Mouse (Mus musculus) neural tube, embryonic 12.5 days (tissue): Measurements from ENCODE around the gene Dop1a. TPM values are rescaled to one million over a fixed set of nuclear protein-coding genes. Genes with fewer than 3 reads are reported as not detected.

Experiments
- ATAC-seq: fragments of 200-750 bp; cut with Nextera tagmentation; 2 replicates; pipeline ENCODE4 v1.8.0; 2017; ENCODE audit warnings: low read depth, mild to moderate bottlenecking, moderate TSS enrichment, moderate library complexity; ENCODE audit not compliant: low FRiP score
- H3K27ac ChIP-seq: fragments of 300-500 bp; sonication (generic); 2 replicates; pipeline ENCODE4 v1.5.1; 2016
- H3K27me3 ChIP-seq: fragments of 300-500 bp; sonication (generic); replicated peaks from 2 replicates; pipeline ENCODE4 v1.6.1; 2016; ENCODE audit warnings: mild to moderate bottlenecking
- H3K36me3 ChIP-seq: fragments of 300-500 bp; sonication (generic); 2 replicates; pipeline ENCODE4 v1.6.1; 2016; ENCODE audit warnings: mild to moderate bottlenecking
- H3K4me1 ChIP-seq: fragments of 300-500 bp; sonication (generic); 2 replicates; pipeline ENCODE4 v1.6.1; 2016
- H3K4me2 ChIP-seq: fragments of 300-500 bp; sonication (generic); replicated peaks from 2 replicates; pipeline ENCODE4 v1.6.1; 2016; ENCODE audit warnings: mild to moderate bottlenecking
- H3K4me3 ChIP-seq: fragments of 300-500 bp; sonication (generic); 2 replicates; pipeline ENCODE4 v1.5.1; 2016
- H3K9ac ChIP-seq: fragments of 300-500 bp; sonication (generic); 2 replicates; pipeline ENCODE4 v1.6.1; 2016; ENCODE audit warnings: mild to moderate bottlenecking
- H3K9me3 ChIP-seq: fragments of 300-500 bp; sonication (generic); 2 replicates; pipeline ENCODE4 v1.6.1; 2016; ENCODE audit warnings: mild to moderate bottlenecking
- WGBS: fragments of 180-500 bp; shearing (Covaris S2); methylation state at CpG from one replicate; pipeline ENCODE4 v1.1.7; 2016; 5-methylcytosine and 5-hydroxymethylcytosine counted together
- polyA plus RNA-seq: library from polyadenylated mRNA; unstranded; fragments of >200 nt; fragmentation: Nextera tagmentation; extraction: Ambion mirVana; gene quantifications from 2 replicates; pipeline ENCODE4 v1.2.1, GENCODE M21; 2016

Gene Dop1a
- polyA plus RNA-seq, 1 experiment from 2014 or later = 22.8 TPM

DNA sequence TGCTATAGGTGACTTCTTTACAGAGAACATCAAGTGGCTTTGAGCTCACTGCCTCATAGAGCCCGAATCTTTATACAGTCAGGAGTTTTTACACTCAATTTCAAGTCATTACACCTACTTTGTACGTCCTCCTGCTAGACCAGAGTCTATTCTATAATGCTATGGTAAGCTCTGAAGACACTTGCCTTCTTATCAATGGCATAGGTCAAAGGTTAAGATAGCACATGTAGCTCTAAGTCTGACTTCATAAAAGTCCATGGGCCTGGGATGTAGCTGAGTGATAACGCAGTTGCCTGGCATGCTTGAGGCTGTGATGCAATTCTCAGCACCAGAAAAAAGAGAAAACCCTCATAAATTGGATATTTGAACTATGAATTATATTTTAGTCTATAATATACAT is 47.4 kb downstream of the Dop1a start:
- H3K4me2 ChIP-seq = no peak overlapping the region
- H3K4me3 ChIP-seq = no peak overlapping the region
- no peak for ATAC-seq
- H3K4me1 ChIP-seq = no peaks in the 10 kb centered on the region
- no peaks in the 10 kb centered on the region for H3K9me3 ChIP-seq
- no peak overlapping the region for H3K27ac ChIP-seq
- H3K9ac ChIP-seq = no peak overlapping the region
- peaks cover 31% of the 10 kb centered on the region for H3K36me3 ChIP-seq
- WGBS = 88% methylated on average over 3 of the region's 3 CpGs
- no peaks in the 10 kb centered on the region for H3K27me3 ChIP-seq

- Histone ChIP-seq H3K4me3 (no peak overlapping the region), H3K9me3 (no peaks in the 10 kb centered on the region), H3K27me3 (no peaks in the 10 kb centered on the region), H3K9ac (no peak overlapping the region), H3K4me1 (no peaks in the 10 kb centered on the region), H3K27ac (no peak overlapping the region), H3K36me3 (peaks cover 32% of the 10 kb centered on the region), H3K4me2 (no peak overlapping the region)
- no peak for ATAC-seq
- WGBS = 97% methylated on average over 4 of the region's 4 CpGs
Measured at GRCm38 (mm10) chr9:86514798-86515197, 47.8 kb downstream of the Dop1a start.

DNA sequence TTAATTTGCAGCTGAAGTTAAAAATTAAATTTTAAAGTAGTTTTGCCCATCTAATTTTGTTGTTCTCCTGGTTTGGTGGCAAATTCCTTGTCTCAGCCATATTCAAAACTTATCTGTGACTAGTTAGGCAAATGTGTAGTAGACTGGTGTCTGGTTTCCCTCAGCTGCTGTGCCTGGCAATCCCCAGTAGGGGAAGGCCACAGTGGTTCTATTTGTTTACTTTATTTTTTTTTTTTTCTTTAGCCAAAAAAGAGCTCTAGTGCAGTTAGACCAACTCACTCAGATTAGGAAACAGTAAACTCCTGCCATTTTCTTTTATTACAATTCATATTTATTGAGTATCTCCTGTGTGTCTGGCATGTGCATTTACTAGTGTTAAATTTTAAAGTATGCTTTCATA is 55.4 kb downstream of the Dop1a start:
- Histone ChIP-seq H3K9ac (no peak overlapping the region), H3K4me3 (no peak overlapping the region), H3K4me2 (no peak overlapping the region), H3K9me3 (no peaks in the 10 kb centered on the region), H3K27ac (no peak overlapping the region), H3K4me1 (no peaks in the 10 kb centered on the region), H3K36me3 (peaks cover 30% of the 10 kb centered on the region), H3K27me3 (no peaks in the 10 kb centered on the region)
- no peak for ATAC-seq

DNA sequence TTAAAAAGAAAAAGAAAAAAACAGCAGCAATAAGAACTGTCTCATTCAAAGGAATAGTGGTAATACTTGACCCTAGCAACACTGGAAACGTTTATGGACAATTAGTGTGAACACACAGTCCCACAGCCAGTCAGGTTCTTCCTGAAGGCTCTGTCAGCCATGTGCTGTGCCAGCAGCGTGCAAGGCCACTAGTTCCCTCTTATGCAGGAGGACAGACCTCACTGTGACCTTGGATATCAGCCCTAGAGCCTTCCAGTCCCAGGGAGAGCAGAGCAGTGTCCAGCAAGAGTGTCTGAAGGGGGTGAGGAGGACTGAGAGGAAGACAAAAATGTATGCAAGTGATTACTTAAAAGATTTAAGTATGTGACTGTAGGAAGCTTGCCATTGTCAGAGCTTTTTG is 58.6 kb downstream of the Dop1a start:
- peaks cover 22% of the 10 kb centered on the region for H3K36me3 ChIP-seq
- 59% methylated on average over 2 of the region's 2 CpGs for WGBS
- H3K4me3 ChIP-seq = no peak overlapping the region
- no peak for ATAC-seq
- no peaks in the 10 kb centered on the region for H3K9me3 ChIP-seq
- no peaks in the 10 kb centered on the region for H3K4me1 ChIP-seq
- no peak overlapping the region for H3K4me2 ChIP-seq
- H3K9ac ChIP-seq = no peak overlapping the region
- no peak overlapping the region for H3K27ac ChIP-seq
- no peaks in the 10 kb centered on the region for H3K27me3 ChIP-seq

DNA sequence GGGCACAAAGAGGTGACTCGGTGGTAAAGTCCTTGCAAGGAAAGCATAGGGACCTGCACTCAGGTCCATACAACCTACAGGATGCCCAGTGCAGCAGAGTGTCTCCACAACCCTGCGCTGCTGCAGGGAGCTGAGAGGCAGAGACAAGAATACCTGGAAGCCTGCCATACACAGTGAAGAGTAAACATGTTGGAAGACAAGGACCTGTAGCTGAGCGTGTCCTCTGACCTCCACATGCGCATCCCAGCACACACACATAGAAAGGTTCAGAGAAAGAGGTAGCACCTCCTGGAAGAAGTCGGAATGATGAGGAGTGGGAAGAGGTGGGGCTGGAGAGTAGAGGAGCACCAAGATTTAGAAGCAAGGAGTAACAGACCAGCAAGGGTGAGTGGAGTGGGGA is 67.1 kb downstream of the Dop1a start:
- no peaks in the 10 kb centered on the region for H3K9me3 ChIP-seq
- peaks cover 15% of the 10 kb centered on the region for H3K36me3 ChIP-seq
- H3K27ac ChIP-seq = no peak overlapping the region
- no peaks in the 10 kb centered on the region for H3K4me1 ChIP-seq
- no peak overlapping the region for H3K9ac ChIP-seq
- H3K4me2 ChIP-seq = no peak overlapping the region
- no peaks in the 10 kb centered on the region for H3K27me3 ChIP-seq
- 86% methylated on average over 5 of the region's 5 CpGs for WGBS
- no peak overlapping the region for H3K4me3 ChIP-seq
- ATAC-seq = no peak

GRCm38 (mm10) chr9:86543451-86543850 is 76.5 kb downstream of the Dop1a start:
- Histone ChIP-seq H3K27ac (no peak overlapping the region), H3K4me1 (no peaks in the 10 kb centered on the region), H3K4me2 (no peak overlapping the region), H3K36me3 (peaks cover 36% of the 10 kb centered on the region; the same call in 1 of the 2 replicates), H3K9ac (no peak overlapping the region), H3K27me3 (no peaks in the 10 kb centered on the region), H3K4me3 (no peak overlapping the region), H3K9me3 (no peaks in the 10 kb centered on the region)
- ATAC-seq = no peak
- WGBS = 88% methylated on average over 3 of the region's 3 CpGs

DNA sequence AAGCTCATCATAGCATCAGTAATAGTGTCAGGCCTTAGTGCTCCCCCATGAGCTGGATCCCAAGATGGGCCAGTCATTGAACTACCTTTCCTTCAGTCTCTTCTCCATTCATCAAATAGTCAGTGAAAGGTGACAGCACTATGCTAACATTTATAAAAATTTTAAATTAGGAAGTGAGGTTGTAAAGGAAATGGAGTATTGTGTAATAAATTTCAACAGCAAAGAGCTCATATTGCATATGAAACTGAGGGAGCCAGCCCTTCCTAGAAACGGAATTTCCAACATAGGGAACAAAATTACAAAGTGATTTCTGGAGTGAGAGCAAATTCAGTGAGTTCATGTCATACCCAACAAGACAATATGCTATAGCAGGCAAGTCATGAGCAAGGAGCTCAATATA is 77.6 kb downstream of the Dop1a start:
- H3K4me2 ChIP-seq = no peak overlapping the region
- peaks cover 45% of the 10 kb centered on the region for H3K36me3 ChIP-seq
- ATAC-seq = no peak

DNA sequence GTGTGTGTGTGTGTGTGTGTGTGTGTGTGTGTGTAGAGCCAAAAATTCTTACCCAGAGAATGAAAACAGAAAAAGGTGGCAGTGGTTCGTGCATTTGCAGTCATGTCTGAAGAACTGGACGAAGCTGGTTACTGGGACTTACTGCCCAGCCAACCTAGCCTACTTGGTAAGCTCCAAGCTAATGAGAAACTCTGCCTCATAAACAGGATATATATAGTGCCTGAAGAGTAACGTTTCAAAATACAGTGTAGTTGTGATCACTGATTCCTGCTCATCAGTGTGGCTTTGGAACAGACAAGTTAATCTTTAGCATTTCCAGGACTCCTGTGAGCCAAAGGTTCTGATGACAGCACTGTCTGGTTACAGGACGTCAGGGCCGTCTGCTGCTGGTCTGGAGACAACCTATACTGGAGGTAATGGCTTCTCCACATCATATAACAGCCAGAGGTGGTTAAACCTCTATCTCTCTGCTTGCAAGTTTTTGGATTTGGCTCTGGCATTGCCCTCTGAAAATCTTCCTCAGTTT is 82.7 kb downstream of the Dop1a start:
- WGBS = 90% methylated on average over 5 of the region's 5 CpGs
- Histone ChIP-seq H3K4me2 (no peak overlapping the region), H3K4me1 (no peaks in the 10 kb centered on the region), H3K27me3 (no peaks in the 10 kb centered on the region), H3K27ac (no peak overlapping the region), H3K9ac (no peak overlapping the region), H3K36me3 (peaks cover 46% of the 10 kb centered on the region), H3K9me3 (no peaks in the 10 kb centered on the region), H3K4me3 (no peak overlapping the region)
- no peak for ATAC-seq

More for the DNA sequence above, 77.6 kb downstream of the Dop1a start:
- no peak overlapping the region for H3K4me3 ChIP-seq
- no peaks in the 10 kb centered on the region for H3K27me3 ChIP-seq
- H3K4me1 ChIP-seq = no peaks in the 10 kb centered on the region
- no peak overlapping the region for H3K27ac ChIP-seq
- H3K9me3 ChIP-seq = no peaks in the 10 kb centered on the region
- no peak overlapping the region for H3K9ac ChIP-seq
- WGBS = 84% methylated on average over 1 of the region's 1 CpGs

DNA sequence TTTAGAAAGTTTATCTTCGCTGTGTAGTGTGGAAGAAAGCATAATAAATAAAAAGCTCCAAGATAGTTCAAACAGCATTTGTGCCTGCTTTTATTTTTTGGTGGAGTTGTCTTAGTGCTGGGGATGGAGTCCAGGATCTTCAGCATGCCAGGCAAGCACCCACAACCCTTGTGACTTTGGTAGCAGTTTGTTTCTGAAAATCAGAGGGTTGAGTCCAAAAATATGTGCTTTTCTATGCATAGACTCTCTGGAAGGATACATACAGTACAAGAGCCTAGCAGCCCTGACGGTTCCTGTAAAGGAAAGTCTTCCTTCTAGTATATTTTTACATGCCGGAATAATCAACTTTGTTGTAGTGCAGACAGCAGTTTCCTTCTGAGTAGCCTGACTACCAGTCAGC is 83.8 kb downstream of the Dop1a start:
- Histone ChIP-seq H3K36me3 (peaks cover 51% of the 10 kb centered on the region), H3K27ac (no peak overlapping the region), H3K9ac (no peak overlapping the region), H3K9me3 (no peaks in the 10 kb centered on the region), H3K27me3 (no peaks in the 10 kb centered on the region), H3K4me3 (no peak overlapping the region), H3K4me1 (no peaks in the 10 kb centered on the region), H3K4me2 (no peak overlapping the region)
- WGBS = 91% methylated on average over 3 of the region's 3 CpGs
- no peak for ATAC-seq

- no peaks in the 10 kb centered on the region for H3K9me3 ChIP-seq
- no peak overlapping the region for H3K27ac ChIP-seq
- no peaks in the 10 kb centered on the region for H3K27me3 ChIP-seq
- no peak overlapping the region for H3K4me2 ChIP-seq
- H3K36me3 ChIP-seq = peaks cover 67% of the 10 kb centered on the region
- H3K4me3 ChIP-seq = no peak overlapping the region
- no peaks in the 10 kb centered on the region for H3K4me1 ChIP-seq
- no peak overlapping the region for H3K9ac ChIP-seq
- WGBS = 94% methylated on average over 9 of the region's 9 CpGs
- no peak for ATAC-seq
Measured at GRCm38 (mm10) chr9:86553886-86554285, 86.9 kb downstream of the Dop1a start.

DNA sequence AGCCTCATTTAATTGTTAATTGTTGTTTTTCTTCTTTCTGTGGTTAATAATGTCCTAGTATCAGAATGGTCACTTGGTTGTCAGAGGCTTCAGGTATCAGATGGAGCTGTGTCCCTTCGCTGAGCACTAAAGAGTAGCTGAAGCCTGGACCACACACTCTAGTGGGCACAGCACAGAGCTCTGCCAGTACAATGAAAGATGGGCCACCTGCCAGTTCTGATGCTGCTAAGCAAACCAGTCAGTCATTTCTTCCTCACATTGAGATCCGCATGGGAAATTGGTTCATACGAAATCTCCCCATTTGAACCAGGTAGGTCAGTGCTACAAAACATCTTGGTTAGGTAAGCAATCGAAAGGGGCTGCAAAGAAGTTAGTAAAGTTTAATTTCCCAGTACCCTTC is 87.7 kb downstream of the Dop1a start:
- no peak overlapping the region for H3K27ac ChIP-seq
- no peaks in the 10 kb centered on the region for H3K9me3 ChIP-seq
- no peaks in the 10 kb centered on the region for H3K4me1 ChIP-seq
- H3K27me3 ChIP-seq = no peaks in the 10 kb centered on the region
- no peak overlapping the region for H3K4me3 ChIP-seq
- 91% methylated on average over 4 of the region's 4 CpGs for WGBS
- peaks cover 69% of the 10 kb centered on the region for H3K36me3 ChIP-seq
- ATAC-seq = no peak
- no peak overlapping the region for H3K9ac ChIP-seq
- no peak overlapping the region for H3K4me2 ChIP-seq

DNA sequence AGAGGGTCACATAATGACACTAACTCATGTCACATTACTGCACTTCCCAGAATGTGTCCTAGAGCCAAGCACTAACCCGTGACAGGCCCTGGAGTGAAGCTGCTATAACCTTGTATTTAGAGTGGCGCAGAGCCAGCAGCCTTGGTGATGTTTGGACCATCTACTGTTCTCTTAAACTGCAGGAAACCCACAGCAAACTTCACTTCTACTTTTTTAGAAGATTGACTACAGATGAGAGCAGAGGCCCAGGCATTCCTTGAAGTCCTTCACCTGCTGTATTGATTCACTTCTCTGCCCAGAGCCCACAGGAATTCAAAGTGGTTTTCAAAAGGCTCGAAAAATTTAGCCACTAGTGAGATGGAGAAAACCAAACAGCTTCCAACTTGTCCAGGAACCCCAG is 93.6 kb downstream of the Dop1a start:
- H3K4me2 ChIP-seq = no peak overlapping the region
- no peak overlapping the region for H3K27ac ChIP-seq
- no peak overlapping the region for H3K4me3 ChIP-seq
- H3K27me3 ChIP-seq = no peaks in the 10 kb centered on the region
- 89% methylated on average over 3 of the region's 3 CpGs for WGBS
- H3K9ac ChIP-seq = no peak overlapping the region
- no peaks in the 10 kb centered on the region for H3K4me1 ChIP-seq
- ATAC-seq = no peak
- H3K36me3 ChIP-seq = peaks cover 78% of the 10 kb centered on the region
- no peaks in the 10 kb centered on the region for H3K9me3 ChIP-seq

DNA sequence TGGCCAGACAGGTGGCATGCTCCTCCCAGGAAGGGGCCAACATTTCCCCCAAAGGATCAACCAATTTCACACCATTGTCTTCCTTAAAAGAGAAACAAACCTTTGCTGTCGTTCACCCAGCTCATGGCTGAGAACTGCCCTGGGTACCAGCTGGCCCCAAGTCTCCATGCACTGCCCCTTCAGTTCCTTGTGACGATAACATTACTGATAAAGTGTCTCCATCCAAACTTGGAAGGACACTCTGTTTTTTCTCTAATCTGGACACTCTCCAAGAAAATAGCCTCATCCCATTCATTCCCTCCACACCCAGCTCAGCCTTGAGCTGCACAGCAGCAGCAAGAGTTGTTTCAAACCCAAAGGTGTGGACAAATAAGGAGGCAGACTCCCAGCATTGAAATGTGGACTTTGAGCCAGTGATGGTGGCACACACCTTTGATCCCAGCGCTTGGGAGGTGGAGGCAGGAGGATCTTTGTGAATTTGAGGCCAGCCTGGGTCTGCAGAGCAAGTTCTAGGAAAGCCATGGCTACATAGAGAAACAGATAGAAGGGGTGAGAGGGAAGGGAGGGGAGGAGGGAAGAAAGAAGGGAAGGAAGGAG is 102.5 kb downstream of the Dop1a start:
- no peak for ATAC-seq
- Histone ChIP-seq H3K4me1 (peaks cover 16% of the 10 kb centered on the region), H3K9ac (no peak overlapping the region), H3K4me2 (no peak overlapping the region), H3K4me3 (no peak overlapping the region), H3K27me3 (no peaks in the 10 kb centered on the region), H3K27ac (no peak overlapping the region), H3K9me3 (no peaks in the 10 kb centered on the region), H3K36me3 (peaks cover 37% of the 10 kb centered on the region; the same call in 1 of the 2 replicates)
- 81% methylated on average over 3 of the region's 3 CpGs for WGBS
